Mouse (Mus musculus) lung, postnatal 0 days (tissue): ENCODE results near the gene Exo1.

Experiments
- CTCF ChIP-seq: IDR thresholded peaks from 2 replicates; pipeline ENCODE4 v1.5.1; 2016; ENCODE audit warnings: antibody characterized with exemption, mild to moderate bottlenecking
- EP300 ChIP-seq: IDR thresholded peaks from 2 replicates; pipeline ENCODE4 v1.6.1; 2016; ENCODE audit warnings: antibody characterized with exemption, mild to moderate bottlenecking, control low read depth

GRCm38 (mm10) chr1:175943168-175943567 is 62.8 kb downstream of the Exo1 start:
- no peak for TF ChIP-seq CTCF
- no peak for TF ChIP-seq EP300
